Mouse (Mus musculus) gastrocnemius, postnatal 10 days (tissue): ENCODE data around the gene Trabd2b. TPM values are rescaled to one million over a fixed set of nuclear protein-coding genes. Genes with fewer than 3 reads are reported as not detected.

Experiments
- DNase-seq: peaks from one replicate; pipeline ENCODE4 v3.0.0; 2021; ENCODE audit warnings: mixed read lengths
- total RNA-seq, 2 experiments: library from RNA; stranded (reverse); gene quantifications; 2 replicates each; pipeline ENCODE4 v1.2.3; 2021

The Trabd2b gene
- total RNA-seq, 2 experiments from 2014 or later = 2.7 to 2.8 TPM

GRCm38 (mm10) chr4:114494035-114494434 lies 87.5 kb downstream of the Trabd2b start:
- DNase-seq = no peak

DNA sequence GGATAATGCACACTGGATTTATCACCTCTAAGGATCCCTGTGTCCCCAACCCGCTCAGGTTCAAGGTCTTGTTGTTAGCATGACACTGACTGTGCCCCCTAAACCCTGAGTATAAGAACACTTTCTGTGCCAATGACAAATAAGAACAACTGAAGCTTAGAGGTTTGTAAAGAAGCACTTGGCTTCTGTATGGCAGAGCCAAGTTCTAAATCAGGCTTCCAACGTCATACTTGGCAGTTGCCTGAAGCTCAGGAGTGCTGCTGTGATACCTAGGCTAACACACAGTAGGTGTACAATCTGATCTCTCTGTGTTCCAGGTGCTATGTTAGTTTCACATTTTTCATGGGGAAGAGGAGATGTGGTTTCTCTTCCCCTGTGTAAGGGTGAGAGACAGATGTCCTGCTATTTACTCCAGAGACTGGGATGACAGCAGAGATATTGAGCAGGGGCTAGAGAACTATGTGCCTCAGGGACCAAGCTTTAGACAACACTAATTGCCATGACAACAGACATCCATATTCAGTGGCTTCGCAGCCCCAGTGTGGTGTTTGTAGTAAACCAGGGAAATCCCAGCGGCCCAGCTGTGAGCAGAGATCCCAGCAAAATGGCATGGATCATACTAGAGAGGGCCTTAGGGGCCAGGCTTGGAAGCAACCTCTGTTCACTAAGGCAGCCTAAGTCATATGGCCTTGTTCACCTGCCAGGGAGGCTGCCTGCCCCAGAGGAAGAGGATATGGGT lies 89.3 kb downstream of the Trabd2b start:
- no peak for DNase-seq

GRCm38 (mm10) chr4:114499650-114500049 lies 93.1 kb downstream of the Trabd2b start:
- no peak for DNase-seq

DNA sequence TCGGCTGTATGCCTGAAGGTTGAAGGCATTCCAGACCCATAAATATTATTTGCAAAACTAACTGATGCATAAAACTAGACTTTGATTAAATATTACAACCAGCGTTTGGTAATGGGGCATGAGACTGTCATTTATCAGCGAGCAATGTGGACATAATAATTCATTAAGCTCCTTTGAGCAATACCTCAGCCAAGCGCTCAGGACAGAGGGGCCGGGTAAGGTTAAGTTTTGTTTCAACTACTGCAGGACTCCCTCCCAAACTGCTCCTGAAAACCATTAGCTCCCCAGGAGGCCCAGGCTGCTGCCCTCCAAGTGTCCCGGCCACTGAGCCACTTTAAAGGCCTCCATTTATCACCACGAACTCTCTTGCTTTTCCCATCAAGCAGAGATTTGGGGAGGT lies 93.8 kb downstream of the Trabd2b start:
- DNase-seq = no peak

DNA sequence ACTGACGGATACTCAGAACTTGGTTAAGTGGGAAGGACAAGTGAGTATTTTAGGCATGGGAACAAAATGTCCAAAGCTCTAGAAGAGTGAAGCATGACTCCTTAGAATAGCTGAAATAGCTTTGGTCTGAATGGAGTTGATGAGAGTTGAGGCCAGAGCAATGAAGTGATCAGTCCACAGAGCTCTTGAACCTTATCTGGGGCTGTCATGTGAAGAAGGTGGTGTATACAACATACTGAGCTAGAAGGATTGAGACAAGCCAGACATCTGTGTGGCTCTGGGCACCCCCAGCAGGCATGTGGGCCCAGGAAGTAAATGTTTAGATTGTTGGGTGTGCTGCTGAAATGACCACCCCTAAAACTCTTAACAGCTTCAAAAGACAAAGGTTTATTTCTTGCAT lies 94.5 kb downstream of the Trabd2b start:
- no peak for DNase-seq

- no peak for DNase-seq
Observed at GRCm38 (mm10) chr4:114501611-114502010, 95.1 kb downstream of the Trabd2b start.

DNA sequence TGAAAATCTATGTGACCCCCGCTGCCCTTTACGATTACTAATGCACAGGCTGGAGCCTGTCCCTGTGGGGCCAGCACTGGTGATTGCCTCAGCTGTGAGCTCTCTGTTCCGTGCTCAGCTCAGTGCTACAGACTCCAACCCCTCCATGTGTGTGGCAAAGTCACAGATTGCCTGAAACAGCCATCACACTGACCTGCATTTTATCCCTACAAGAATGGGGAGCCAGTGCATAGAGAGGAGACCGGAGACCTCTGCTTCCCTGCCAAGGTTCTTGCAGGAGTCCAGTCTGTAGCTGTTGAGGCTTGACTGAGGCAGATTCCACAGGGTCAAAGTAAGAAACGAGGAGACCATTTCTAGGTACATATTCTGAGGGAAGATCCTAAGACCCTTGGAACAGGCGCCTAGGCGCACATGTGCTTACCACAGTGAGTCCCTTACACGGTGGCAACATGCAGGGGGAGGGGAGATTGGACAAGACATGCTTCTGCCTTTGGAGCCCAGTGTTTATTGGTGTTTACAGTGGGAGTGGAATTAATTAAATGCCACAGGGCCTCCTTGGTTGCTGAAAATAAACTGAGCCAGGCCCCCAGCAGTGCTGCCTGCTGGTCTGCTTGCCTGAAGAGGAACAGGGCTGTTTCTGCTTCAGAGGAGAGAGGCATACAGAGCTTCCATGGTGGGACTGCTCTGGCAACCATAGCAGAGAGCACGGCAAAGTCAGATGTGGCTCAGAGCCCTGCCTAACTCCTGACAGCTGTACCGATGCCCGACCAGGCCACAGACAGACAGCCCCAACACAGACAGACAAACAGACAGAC lies 97.9 kb downstream of the Trabd2b start:
- DNase-seq = no peak

GRCm38 (mm10) chr4:114509601-114510000 lies 103.1 kb downstream of the Trabd2b start:
- DNase-seq = no peak

GRCm38 (mm10) chr4:114511649-114512048 lies 105.1 kb downstream of the Trabd2b start:
- DNase-seq = no peak

- no peak for DNase-seq
Observed at GRCm38 (mm10) chr4:114513149-114513548, 106.6 kb downstream of the Trabd2b start.

DNA sequence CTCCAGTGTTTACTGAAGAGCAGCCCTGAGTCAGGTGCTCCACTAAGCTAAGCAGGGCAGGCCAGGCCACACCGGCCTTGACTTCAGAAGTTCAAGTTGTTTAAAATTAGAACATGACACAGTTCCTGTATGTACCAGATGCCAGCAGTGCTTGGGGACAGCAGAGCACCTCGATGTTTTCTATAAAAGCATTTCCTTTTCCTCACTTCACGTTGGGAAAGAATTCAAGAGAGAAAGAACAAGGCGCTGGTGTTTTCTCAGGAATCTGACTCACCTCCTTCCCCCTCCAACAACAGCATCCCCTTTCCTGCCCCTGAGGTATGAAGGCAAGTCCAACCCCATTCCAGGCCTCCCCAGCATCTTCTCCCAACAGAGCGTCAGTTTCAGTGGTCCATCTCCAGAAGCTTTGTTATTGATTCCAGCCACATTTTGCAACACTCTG lies 108.8 kb downstream of the Trabd2b start:
- no peak for DNase-seq

- DNase-seq = no peak
Observed at GRCm38 (mm10) chr4:114516651-114517050, 110.1 kb downstream of the Trabd2b start.

- DNase-seq = no peak
Observed at GRCm38 (mm10) chr4:114518061-114518460, 111.5 kb downstream of the Trabd2b start.

GRCm38 (mm10) chr4:114518571-114518970 lies 112.0 kb downstream of the Trabd2b start:
- DNase-seq = no peak

DNA sequence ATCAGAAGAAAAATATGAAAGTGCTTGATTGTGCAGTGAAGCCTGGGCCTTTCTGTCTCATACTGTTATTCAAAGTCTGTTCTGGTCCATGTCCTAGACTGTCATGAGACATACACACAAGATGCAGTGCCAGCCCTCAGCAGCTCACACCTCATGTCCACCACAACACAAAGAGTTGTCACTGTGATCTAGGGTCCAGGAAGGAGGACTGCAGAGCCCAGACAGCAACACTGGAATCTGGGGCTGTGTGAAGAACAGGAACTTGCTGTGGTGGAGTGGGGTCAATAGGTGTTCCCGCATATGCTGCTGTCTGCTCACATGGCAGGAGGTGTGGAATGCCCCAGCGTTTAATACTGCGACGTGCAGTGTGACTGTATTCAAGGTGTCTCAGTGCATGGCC lies 112.8 kb downstream of the Trabd2b start:
- DNase-seq = no peak

GRCm38 (mm10) chr4:114519966-114520365 lies 113.4 kb downstream of the Trabd2b start:
- DNase-seq = no peak

GRCm38 (mm10) chr4:114523335-114524188 lies 117.0 kb downstream of the Trabd2b start:
- no peak for DNase-seq

DNA sequence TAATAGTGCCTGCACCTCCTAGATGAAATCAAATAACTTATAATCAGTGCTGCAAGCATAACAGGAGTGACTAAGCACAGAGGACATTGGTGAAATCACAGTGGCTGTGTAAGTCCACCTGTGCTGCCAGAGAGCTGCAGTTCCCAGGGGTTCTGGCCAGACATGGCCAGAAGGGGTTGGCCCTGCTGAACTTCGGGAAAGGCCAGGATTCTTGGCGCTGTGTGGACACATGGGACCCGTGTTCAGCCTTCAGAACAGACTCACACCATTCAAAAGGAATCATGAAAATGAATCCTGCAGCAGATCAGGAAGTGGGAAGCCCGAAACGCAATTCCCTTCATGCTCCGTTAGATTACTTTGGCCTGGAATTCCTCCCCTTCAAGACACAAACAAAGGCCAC lies 125.1 kb downstream of the Trabd2b start:
- DNase-seq = no peak

DNA sequence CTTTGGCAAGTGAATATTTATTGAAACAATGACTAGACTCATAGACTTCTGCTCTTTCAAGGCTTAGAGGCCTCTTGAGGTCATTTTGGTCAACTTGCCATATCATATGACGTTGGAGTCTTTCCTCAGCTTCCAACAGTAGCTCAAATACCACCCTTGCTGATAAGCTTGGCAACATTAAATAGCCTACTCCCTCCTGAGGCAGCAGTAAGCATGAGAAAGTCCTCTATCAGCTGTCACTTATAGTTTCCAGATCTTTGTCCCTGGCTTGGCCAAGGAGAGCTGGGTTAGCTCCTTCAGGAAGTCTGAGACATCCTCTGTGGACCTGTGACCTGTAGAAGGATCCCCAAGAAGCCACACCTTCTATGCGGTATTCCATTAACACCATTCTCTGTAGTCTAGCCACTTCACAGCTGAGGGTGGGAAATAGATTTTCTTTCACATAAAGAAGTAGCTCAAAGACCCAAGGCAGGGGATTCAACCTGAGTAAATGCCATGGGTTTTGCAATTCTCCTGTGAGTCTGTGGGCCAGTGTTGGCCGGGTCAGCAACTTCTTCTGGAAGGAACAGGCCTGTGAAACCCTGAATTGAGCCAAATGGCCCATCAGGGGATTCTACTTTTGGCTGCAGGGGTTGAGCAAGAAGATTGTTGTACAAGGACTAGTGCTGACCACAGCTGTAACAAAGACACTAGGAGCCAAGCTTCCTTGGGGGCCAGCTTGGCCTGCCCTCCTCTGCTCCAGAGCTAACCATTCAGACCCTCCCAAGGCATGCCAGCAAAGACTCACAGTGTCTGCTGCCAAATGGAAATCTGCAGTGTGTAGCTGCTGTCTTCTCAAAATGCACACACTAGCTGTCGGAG lies 127.6 kb downstream of the Trabd2b start:
- peak; percentile 49 for DNase-seq

DNA sequence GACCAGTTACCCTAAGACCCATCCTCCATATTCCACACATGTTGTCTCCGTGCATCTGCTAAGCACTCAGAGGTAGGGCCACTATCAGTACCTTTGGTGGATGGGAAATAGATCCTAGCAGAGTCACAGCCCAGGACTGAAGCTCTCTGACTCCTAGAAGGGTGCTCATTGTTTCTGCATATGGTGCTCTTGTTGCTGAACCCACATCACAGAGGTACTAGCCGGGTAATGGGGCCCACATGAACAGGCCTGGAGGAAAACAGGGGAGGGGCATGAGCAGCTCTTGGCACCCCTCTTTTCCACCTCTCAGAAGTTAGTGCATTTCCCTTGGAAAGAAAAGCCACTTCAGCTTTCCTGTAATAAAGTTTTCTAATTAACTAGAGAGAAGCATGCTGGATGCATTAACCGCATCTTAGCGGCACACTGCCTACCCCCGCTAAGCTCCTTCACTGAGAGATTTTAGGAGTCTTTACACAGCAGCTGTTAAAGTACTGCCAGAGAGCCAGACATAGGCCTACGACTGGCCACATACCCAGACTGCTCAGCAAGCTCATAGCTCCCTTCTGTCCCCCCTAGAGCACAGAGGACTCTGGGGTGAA lies 131.0 kb downstream of the Trabd2b start:
- no peak for DNase-seq

DNA sequence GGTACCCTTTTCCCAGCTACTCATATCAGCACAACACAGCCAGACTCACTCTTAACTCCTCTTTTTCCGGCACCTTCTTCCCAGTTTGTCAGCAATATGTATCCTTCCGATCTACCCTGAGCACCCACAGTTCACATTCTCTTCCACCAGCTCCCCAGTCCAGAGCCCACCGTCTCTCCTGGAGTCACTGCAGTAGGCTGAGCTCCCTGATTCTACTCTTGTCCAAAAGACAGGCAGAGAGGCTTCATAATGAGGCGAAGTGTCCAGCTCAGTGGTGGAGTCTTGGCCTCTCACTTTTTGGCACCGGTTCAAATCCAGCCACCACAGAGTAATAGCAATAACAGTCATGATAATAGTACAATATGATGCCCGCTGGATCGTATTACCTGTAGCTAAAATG lies 133.5 kb downstream of the Trabd2b start:
- DNase-seq = no peak
